Mouse (Mus musculus): ENCODE measurements at regions not wholly inside any gene's neighbourhood (a gene's known extent, or its start where the extent isn't known, plus 50 kb on each side); places are given as distances from the start of the nearest gene placed in this dataset.

DNA sequence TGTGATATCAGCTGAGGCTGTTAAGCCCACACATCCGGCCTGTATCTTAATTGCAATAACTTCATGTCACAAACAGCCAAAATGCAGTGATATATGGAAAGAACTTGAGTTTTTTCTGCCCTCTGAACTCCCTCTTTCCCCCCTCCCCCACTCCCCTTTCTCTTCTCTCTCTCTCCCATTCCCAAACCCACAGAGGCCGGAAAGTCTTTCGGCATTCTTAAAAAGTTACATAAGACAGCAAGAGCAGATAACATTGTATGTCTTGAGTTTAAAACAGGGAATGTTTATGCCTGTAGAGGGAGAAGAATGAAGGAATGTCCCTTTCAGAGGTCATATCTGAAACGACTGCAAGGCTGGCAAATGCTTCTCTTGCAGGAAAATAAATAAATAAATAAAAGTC is 154.3 kb upstream of the Phactr1 start:
- no peak for ATAC-seq (ENCODE audit: low FRiP score)
- no peaks in the 10 kb centered on the region for H3K4me1 ChIP-seq

GRCm38 (mm10) chr13:42526966-42527365 is 153.5 kb upstream of the Phactr1 start:
- WGBS = 36% methylated on average over 8 of the region's 8 CpGs
- Histone ChIP-seq H3K27ac (replicated peaks) (no peak overlapping the region), H3K27me3 (replicated peaks) (no peaks in the 10 kb centered on the region), H3K9me3 (replicated peaks) (no peaks in the 10 kb centered on the region), H3K36me3 (no peaks in the 10 kb centered on the region), H3K9ac (replicated peaks) (no peak overlapping the region), H3K4me2 (no peak overlapping the region), H3K4me1 (no peaks in the 10 kb centered on the region), H3K4me3 (replicated peaks) (no peak overlapping the region)
- ATAC-seq (ENCODE audit: low FRiP score) = no peak

More for the DNA sequence above, 154.3 kb upstream of the Phactr1 start:
- Histone ChIP-seq H3K4me3 (replicated peaks) (no peak overlapping the region), H3K9me3 (replicated peaks) (no peaks in the 10 kb centered on the region), H3K27ac (replicated peaks) (no peak overlapping the region), H3K9ac (replicated peaks) (no peak overlapping the region), H3K36me3 (no peaks in the 10 kb centered on the region), H3K27me3 (replicated peaks) (no peaks in the 10 kb centered on the region), H3K4me2 (no peak overlapping the region)
- 63% methylated on average over 4 of the region's 4 CpGs for WGBS

DNA sequence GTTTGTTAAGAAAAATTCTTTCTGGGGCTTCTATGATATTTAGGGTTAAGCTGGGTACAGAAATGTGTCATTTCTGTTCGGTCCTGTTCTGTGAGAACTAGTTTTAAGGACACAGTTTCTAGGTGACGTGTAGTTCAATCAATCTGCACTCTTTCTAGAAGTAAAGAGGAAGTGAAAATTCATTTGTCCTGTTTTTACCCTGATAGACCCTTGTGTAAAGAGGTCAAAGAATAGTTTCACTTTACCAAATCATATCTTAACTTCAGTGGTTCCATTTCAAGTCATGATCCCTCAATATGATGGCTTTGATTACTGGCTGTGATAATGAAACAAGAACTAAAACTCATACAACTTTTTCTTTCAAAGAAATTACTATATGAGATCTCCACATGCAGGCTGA is 152.3 kb upstream of the Phactr1 start:
- Histone ChIP-seq H3K36me3 (no peaks in the 10 kb centered on the region), H3K27ac (replicated peaks) (no peak overlapping the region)
- no peak for ATAC-seq (ENCODE audit: low FRiP score)

DNA sequence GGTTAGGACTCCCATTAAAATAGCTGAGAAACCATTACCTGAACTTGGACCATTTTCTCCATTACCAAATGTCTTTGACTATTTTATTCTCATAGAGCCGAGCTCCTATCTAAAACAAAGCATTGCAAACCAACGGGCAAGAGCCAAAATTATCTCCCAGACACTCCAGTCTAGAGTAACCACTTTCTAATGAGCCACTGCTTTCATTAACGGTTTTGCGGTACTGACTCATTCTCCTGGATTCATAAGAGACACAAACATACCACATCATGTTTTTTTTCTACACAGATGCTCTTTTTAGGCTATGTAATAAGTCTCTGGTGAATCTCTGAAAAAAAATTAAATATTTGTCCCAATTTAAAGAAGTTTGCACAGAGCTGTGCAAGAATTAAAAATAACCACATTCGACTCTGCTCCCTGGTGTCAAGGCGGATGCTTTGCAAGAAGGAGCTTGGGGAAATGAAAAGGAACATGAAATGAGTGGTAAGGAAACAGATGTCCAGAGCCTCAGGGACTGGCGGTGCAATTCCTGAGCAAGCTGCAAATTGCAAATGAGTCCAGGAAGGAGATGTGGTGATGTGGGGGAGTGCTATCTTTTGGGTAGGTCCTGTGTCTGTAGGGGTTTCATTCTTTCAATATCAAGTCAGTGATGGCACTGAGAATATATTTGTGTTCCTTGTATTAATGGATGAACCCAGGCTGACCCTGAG is 143.8 kb upstream of the Phactr1 start:
- 78% methylated on average over 7 of the region's 7 CpGs for WGBS
- Histone ChIP-seq H3K36me3 (no peaks in the 10 kb centered on the region), H3K4me1 (no peaks in the 10 kb centered on the region), H3K27ac (replicated peaks) (no peak overlapping the region), H3K9me3 (replicated peaks) (peaks cover 5% of the 10 kb centered on the region; the same call in 1 of the 2 replicates), H3K9ac (replicated peaks) (no peak overlapping the region), H3K4me2 (no peak overlapping the region), H3K4me3 (replicated peaks) (no peak overlapping the region), H3K27me3 (replicated peaks) (no peaks in the 10 kb centered on the region)
- no peak for ATAC-seq (ENCODE audit: low FRiP score)

More for the DNA sequence above, 152.3 kb upstream of the Phactr1 start:
- H3K4me1 ChIP-seq = no peaks in the 10 kb centered on the region
- no peak overlapping the region for H3K9ac ChIP-seq (replicated peaks)
- no peak overlapping the region for H3K4me2 ChIP-seq
- WGBS = 95% methylated on average over 2 of the region's 2 CpGs
- no peaks in the 10 kb centered on the region for H3K9me3 ChIP-seq (replicated peaks)
- no peak overlapping the region for H3K4me3 ChIP-seq (replicated peaks)
- no peaks in the 10 kb centered on the region for H3K27me3 ChIP-seq (replicated peaks)

DNA sequence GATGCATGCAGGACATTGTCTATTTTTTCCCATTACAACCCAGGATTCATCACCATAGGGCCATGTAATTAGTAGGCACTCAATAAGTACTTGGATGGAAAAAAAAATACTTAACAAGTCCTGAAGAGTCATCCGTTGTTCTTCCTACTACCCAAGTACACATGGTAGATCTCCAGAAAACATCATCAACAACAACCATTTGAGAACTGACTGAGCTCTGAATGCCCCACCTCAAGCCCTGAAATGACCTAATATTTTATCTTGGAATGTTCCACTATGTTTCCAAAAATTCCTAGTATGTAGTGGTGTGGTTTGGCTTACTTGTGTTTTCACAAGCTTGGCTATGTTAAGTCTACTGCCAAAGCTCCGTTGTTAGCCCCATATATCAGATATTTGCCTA is 142.4 kb upstream of the Phactr1 start:
- no peak overlapping the region for H3K4me2 ChIP-seq
- no peaks in the 10 kb centered on the region for H3K36me3 ChIP-seq
- no peaks in the 10 kb centered on the region for H3K4me1 ChIP-seq
- peaks cover 5% of the 10 kb centered on the region; the same call in 1 of the 2 replicates for H3K9me3 ChIP-seq (replicated peaks)
- H3K27me3 ChIP-seq (replicated peaks) = no peaks in the 10 kb centered on the region
- H3K4me3 ChIP-seq (replicated peaks) = no peak overlapping the region
- ATAC-seq (ENCODE audit: low FRiP score) = no peak
- WGBS = 88% methylated on average over 2 of the region's 2 CpGs
- no peak overlapping the region for H3K27ac ChIP-seq (replicated peaks)
- H3K9ac ChIP-seq (replicated peaks) = no peak overlapping the region

GRCm38 (mm10) chr13:42544536-42545094 is 135.8 kb upstream of the Phactr1 start:
- no peak overlapping the region for H3K4me2 ChIP-seq
- H3K4me1 ChIP-seq = no peaks in the 10 kb centered on the region
- H3K27me3 ChIP-seq (replicated peaks) = no peaks in the 10 kb centered on the region
- no peak for ATAC-seq (ENCODE audit: low FRiP score)
- H3K9ac ChIP-seq (replicated peaks) = no peak overlapping the region
- no peak overlapping the region for H3K27ac ChIP-seq (replicated peaks)
- peaks cover 5% of the 10 kb centered on the region; the same call in 1 of the 2 replicates for H3K9me3 ChIP-seq (replicated peaks)
- H3K36me3 ChIP-seq = no peaks in the 10 kb centered on the region
- WGBS = 66% methylated on average over 4 of the region's 4 CpGs
- H3K4me3 ChIP-seq (replicated peaks) = no peak overlapping the region

DNA sequence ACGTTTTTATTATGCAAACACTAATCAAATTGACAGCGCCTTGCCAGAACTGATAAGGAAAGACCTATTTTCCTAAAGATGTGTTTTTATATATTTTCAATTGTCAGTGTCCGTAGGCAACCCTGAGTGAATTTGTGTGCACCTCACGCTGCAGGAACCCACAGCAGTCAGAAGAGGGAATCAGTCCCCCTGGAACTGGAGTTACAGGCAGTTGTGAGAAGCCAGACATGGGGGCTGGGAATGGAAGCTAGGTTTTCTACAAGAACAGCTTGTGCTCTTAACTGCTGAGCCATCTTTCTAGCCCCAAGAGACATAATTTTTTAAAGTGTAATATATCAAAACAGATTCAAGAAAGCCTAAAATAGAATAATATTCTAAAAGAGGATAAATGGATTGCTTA is 134.0 kb upstream of the Phactr1 start:
- no peak overlapping the region for H3K4me2 ChIP-seq
- no peak for ATAC-seq (ENCODE audit: low FRiP score)
- H3K4me1 ChIP-seq = no peaks in the 10 kb centered on the region
- no peak overlapping the region for H3K4me3 ChIP-seq (replicated peaks)
- no peak overlapping the region for H3K27ac ChIP-seq (replicated peaks)
- H3K9me3 ChIP-seq (replicated peaks) = no peaks in the 10 kb centered on the region
- H3K36me3 ChIP-seq = no peaks in the 10 kb centered on the region
- 79% methylated on average over 4 of the region's 4 CpGs for WGBS
- H3K9ac ChIP-seq (replicated peaks) = no peak overlapping the region
- no peaks in the 10 kb centered on the region for H3K27me3 ChIP-seq (replicated peaks)

GRCm38 (mm10) chr13:42546851-42547250 is 133.6 kb upstream of the Phactr1 start:
- Histone ChIP-seq H3K27me3 (replicated peaks) (no peaks in the 10 kb centered on the region), H3K9ac (replicated peaks) (no peak overlapping the region), H3K4me3 (replicated peaks) (no peak overlapping the region), H3K36me3 (no peaks in the 10 kb centered on the region), H3K27ac (replicated peaks) (no peak overlapping the region), H3K9me3 (replicated peaks) (no peaks in the 10 kb centered on the region), H3K4me1 (no peaks in the 10 kb centered on the region), H3K4me2 (no peak overlapping the region)
- no peak for ATAC-seq (ENCODE audit: low FRiP score)
- 88% methylated on average over 10 of the region's 10 CpGs for WGBS

GRCm38 (mm10) chr13:42549021-42549559 is 131.3 kb upstream of the Phactr1 start:
- WGBS = 78% methylated on average over 5 of the region's 5 CpGs
- Histone ChIP-seq H3K4me1 (no peaks in the 10 kb centered on the region), H3K27ac (replicated peaks) (no peak overlapping the region), H3K4me2 (no peak overlapping the region), H3K27me3 (replicated peaks) (no peaks in the 10 kb centered on the region), H3K4me3 (replicated peaks) (no peak overlapping the region), H3K36me3 (no peaks in the 10 kb centered on the region), H3K9me3 (replicated peaks) (no peaks in the 10 kb centered on the region), H3K9ac (replicated peaks) (no peak overlapping the region)
- ATAC-seq (ENCODE audit: low FRiP score) = no peak

DNA sequence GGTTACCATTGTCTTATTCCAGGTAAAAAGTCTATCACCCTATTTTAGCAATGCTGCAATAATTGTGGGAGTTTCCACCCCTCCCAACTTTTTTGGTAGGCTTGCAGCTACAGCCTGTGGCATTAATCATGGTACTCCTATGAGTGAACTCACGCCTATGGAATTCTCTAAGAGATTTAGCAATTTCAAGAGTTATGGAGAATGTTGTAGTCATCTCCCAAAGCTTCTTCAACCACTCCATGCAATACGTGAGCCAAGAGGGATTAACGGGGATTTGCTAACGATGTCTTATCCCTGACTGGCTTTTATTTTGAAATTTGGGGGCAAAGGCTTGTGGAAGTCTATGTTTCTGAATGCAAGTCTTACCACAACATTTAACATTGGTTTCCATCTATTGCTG is 125.5 kb upstream of the Phactr1 start:
- Histone ChIP-seq H3K4me2 (no peak overlapping the region), H3K27ac (replicated peaks) (no peak overlapping the region), H3K4me1 (no peaks in the 10 kb centered on the region), H3K9me3 (replicated peaks) (no peaks in the 10 kb centered on the region), H3K36me3 (no peaks in the 10 kb centered on the region), H3K9ac (replicated peaks) (no peak overlapping the region), H3K4me3 (replicated peaks) (no peak overlapping the region), H3K27me3 (replicated peaks) (no peaks in the 10 kb centered on the region)
- 90% methylated on average over 4 of the region's 4 CpGs for WGBS
- ATAC-seq (ENCODE audit: low FRiP score) = no peak

GRCm38 (mm10) chr13:42558526-42558925 is 121.9 kb upstream of the Phactr1 start:
- no peaks in the 10 kb centered on the region for H3K27me3 ChIP-seq (replicated peaks)
- H3K36me3 ChIP-seq = no peaks in the 10 kb centered on the region
- ATAC-seq (ENCODE audit: low FRiP score) = no peak
- H3K9me3 ChIP-seq (replicated peaks) = no peaks in the 10 kb centered on the region
- H3K4me3 ChIP-seq (replicated peaks) = no peak overlapping the region
- H3K4me2 ChIP-seq = no peak overlapping the region
- no peak overlapping the region for H3K27ac ChIP-seq (replicated peaks)
- no peak overlapping the region for H3K9ac ChIP-seq (replicated peaks)
- 96% methylated on average over 3 of the region's 3 CpGs for WGBS
- no peaks in the 10 kb centered on the region for H3K4me1 ChIP-seq

DNA sequence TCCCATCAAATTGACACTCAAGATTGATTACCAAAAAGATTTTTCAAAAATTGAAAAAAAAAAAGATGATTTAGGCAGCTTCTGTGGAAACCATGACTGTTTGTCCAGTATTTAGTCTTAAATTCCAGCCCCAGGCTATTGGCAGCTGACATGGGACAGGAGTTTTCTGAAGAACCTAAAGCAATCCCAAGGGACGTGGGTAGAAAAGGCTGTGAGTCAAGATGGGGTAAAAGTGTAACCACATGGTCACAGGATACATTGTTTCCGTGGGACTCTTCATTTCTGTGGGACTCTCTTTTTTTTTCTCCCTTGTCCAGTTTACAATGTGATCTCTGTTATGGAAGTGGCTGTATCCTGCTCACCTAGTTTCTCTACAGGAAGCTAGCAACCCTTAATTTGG is 119.0 kb upstream of the Phactr1 start:
- Histone ChIP-seq H3K27me3 (replicated peaks) (no peaks in the 10 kb centered on the region), H3K4me1 (no peaks in the 10 kb centered on the region), H3K4me3 (replicated peaks) (no peak overlapping the region), H3K27ac (replicated peaks) (no peak overlapping the region), H3K36me3 (no peaks in the 10 kb centered on the region), H3K4me2 (no peak overlapping the region), H3K9me3 (replicated peaks) (no peaks in the 10 kb centered on the region), H3K9ac (replicated peaks) (no peak overlapping the region)
- no peak for ATAC-seq (ENCODE audit: low FRiP score)
- 78% methylated on average over 2 of the region's 2 CpGs for WGBS

Measured in neural tube, embryonic 15.5 days (tissue).